Mouse (Mus musculus): Measurements from ENCODE around the gene Birc7.

The Birc7 gene

DNA sequence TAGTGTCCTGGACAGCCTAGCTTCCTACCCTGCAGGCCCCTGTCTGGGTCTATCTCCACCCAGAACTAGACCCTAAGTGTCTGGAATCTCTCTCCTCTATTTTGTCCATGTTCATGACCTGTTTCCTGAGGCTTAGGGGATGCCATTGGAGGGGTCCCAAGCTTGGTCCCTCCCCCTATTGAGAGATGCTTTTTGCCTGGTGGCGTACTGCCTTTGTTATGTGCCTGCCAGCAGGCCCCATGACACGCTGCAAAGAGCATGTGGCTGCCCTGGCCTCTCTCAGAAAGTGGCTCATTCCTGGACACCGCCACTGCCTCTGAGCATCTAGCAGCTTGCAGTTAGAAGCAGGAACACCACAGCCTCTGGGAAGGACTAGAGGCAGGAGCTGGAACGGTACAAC lies at the start of gene Birc7:
TSS of gene Birc7 (plus strand) at position 301 of the 400 bp plus-strand sequence.
- DNase-seq (ENCODE audit: low spot score): no peak

DNA sequence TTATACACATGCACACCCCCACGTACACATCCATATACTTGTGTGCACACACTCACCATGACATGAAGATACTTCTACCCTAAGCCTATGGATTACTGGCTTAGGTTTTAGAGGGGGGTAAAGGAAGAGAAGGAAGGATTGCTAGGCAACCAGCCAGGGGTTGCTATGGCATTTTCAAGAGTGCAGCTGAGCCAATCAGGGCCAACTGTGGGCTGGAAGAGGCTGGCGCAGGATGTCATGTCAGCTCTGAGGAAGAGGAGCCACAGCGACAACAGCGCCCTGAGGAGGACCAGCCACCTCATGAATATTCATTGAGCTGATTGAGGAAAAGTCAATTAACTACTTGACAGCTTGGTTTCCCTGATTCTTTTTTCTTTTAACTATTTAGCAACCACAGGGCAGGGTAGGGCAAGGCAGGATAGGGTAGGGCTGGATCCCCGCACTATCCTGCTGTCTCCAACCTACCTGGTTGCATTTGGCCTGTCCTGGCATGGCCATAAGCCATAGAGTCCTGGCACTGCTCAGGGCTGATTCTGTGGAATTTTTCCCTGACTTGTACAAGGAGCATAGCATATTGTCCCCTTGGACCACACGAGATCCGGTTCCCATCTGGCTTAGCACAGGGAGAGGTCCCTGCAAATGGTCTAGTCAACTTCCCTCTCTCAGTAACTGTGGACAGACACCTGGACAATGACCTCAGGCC lies 49.3 kb upstream of the Birc7 start:
- DNase-seq (ENCODE audit: low spot score): no peak

DNA sequence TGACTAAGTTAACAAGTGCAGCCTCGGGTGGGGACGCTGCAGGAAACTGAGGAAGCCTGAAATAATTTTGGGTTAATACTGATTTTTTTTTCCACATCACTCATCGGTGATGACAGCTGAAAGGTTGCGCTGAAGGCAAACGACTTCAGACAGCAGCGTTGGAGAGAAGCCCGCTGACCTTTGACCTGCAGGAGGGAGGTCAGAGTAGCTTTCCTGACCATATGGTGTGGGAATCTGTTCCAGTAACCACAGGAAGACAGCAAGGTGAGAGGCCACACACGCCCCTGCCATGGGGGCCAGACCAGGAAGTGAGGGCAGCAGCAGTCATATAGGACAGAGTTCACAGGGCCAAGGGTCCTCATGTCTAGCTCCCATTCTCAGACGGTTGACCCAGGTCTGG lies 47.5 kb upstream of the Birc7 start:
- no peak for DNase-seq (ENCODE audit: low spot score)

DNA sequence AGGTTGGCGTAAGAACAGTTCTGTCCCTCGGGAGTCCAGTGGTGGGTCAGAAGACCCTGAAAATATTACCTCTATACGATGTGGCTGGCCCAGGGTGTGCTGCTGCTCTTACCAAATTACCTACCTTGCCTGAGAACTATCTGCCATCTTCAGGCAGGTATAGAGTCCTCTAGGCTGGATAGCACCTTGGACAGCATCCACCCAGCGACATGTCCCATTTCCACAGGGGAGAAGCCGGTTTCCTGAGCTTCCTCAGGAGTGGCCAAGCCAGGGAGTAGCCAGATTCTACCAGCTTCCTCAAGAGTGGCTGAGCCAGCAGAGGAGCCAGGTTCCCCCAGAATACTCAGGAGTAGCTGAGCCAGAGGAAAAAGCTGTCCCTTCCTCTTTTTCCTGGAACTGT lies 43.6 kb upstream of the Birc7 start:
- DNase-seq (ENCODE audit: low spot score): no peak

DNA sequence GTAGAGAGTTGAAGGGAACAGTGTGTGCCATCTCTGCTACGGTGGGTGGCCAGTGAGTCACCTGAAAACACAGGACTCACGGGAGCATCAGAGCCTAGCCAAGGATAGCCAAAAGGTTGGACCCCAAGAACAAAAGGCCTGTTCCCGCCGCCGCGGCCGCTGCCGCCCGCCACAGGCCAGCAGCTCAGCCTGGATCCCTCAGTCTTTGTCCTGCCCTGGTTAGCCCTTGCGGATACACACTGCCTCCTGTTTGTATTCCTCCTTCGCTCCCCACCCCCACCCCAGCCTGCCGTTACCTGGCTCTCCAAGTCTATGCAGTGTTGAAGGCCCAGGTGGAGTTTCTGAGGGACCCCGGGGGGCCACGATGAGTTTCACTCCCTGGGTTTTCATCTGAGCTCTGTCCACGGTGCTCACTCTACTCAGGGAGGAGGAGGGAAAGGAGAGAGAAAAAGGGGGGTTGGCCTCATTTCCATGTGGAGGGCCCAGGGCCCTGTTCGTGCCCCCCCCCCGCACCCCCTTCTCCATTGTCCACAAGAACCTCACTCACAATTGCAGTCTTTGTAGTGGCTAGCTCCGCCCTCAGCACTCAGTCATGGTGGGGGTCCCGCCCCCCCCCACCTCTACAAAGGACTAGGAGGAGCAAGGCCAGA lies 39.4 kb upstream of the Birc7 start:
- DNase-seq (ENCODE audit: low spot score): no peak

DNA sequence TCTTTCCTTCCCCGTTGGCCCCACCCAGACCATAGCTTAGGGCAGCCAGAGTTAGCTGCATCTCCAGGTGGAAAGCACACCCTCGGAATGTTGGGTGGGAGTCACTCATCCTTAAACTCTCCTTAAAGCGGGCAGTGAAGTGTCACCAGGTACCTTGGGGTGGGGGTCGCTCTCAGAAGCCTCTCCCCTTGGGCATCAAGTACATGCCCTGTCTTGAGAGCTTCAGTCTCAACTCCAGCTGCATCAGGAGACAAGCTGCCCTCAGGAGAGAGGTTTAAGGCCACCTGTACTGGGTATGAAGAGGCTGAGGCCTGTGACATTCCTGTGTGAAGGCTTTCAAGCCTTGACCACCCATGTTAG lies 38.9 kb upstream of the Birc7 start:
- no peak for DNase-seq (ENCODE audit: low spot score)

DNA sequence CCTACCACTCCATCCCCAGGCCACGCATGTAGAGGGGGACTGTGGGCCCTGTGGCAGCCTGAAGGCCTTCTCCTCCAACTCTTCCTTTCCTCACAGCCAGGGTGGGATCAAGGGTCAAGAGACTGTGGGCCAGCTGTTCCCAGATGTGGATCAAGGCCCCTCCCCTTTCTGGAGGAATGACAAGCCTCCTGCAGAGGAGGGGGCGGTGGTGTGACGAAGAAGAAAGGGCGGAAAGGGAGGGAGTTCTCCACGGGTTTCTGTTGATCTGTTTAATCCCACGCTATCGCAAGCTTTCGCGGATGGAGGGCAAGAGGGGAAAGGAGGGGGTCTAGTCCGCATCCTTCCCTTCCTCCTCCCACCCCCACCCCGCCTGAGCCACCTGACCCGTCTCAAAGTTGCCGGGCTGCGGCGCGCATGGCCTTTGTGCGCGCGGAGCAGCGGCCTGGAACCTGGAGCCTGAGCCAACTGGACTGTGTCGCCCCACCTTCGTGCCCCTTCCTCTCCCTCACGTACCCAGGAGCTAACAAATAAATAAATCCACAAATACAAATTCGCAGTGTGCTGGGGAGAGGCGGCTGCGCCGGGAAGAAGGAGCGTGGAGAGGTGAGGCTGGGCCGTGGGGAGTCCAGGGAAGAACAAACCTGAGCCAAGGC lies 38.3 kb upstream of the Birc7 start:
- no peak for DNase-seq (ENCODE audit: low spot score)

DNA sequence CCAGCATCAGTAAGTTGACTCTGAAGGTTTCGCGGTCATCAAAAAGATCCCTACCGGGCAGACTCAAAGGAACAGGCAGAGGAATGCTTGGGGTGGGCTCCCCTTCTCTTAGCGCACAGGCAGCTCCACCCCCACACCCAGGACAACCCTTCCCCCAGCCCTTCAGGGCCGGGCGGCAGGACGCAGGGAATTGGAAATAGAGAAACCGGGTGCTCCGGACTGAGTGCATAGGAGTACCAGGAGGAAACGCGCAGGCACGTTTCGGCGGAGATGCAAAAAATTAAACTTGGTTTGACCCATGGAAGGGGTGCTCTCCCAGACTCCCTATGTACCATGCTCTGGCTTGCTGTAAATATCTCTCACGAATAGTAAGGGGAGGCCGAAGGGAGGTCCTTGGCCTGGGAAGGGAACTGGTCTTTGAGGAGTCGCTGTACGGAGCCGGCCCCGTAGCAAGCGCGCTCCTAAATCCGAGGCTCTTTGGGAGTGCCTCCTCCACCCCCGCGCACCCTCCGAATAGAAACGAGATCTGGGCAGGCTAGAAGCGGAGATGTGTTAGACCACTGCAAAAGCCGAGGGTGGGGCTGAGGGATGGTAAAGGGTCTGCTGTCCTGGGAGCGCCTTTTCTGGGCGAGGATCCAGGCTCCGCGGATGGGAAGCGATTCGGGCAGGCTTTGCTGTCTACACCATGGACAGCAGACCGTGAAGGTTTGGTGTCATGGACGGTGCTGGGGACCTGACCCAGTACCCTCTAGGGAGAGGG lies 37.6 kb upstream of the Birc7 start:
- no peak for DNase-seq (ENCODE audit: low spot score)

DNA sequence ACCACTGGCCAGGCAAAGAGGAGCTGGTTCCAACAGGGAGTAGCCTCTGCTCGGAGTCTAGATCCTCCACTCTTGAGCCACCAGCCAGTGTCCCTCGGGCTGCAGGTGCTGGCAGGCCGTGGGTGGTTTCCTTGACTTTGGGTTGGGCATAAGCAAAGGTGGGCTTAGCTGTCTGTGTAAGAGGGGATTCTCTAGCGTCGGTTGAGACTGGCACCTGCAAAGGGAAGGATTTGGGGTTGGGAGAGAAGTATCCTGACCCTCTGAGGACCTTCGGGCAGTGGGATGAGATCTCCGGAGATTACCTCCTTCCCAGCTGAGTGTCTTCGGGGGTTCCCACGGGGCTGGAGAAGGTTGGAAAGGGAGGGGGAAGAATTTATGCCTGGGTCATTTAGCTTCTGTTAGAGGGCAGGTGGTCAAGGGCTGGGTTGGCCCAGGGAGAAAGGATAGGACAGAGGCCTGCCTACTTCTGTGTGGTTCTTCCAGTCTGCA lies 36.9 kb upstream of the Birc7 start:
- DNase-seq (ENCODE audit: low spot score): no peak

DNA sequence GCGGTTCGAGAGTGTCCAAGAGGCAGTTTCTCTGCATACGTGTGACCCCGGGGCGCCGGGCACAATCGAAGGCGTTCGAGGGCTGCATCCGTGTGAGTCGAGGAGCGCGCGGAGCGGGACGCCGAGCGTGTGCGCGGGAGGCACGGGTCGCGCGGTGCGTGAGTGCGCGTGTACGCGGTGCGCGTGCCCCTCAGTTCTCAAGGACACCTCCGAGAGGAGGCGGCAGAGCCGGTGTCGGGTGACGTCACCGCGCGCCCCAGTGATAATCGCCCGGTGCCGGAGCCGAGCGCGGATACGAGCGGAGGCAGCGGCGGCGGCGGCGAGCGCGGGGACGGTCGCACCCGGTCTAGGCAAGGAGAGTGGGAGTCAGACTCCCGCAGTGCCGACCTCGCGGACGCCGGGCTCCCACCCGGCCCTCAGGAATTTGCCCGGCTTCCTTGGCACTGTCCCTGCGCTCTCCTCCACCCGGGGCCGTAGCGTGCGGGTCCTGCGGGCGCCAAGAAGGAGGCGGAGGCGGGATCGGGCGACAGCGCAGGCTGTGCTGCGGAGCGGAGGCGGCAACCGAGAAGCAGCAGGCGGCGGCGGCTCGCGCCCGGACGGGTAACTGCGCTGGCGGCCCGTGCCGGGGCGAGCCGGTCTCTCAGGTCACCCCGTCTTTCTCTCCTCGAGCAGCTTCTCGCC lies 35.8 kb upstream of the Birc7 start:
- no peak for DNase-seq (ENCODE audit: low spot score)

DNA sequence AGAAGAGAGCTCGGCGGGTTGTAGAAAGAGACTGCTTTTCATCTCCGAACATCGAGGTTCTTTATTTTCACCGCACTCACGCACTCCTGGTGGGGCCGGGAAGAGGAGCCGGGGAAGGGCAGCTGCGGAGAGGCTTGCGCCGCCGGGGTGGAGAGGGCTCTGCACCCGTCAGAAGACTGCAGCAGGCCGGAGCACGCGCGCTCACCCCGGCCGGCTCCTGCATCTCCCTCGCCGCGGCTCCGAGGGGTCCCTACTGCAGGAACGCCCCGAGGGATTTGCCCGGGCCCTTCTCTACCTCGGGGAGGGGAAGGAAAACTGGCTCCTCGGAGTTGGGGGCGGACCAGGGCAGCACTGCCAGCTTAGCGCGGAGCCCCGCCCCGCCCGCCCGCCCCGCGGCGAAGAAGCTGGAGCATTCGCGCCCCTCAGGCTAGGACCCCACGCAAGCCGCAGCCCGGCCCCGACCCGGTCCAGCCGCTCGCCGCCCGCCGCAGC lies 35.2 kb upstream of the Birc7 start:
- DNase-seq (ENCODE audit: low spot score): no peak

DNA sequence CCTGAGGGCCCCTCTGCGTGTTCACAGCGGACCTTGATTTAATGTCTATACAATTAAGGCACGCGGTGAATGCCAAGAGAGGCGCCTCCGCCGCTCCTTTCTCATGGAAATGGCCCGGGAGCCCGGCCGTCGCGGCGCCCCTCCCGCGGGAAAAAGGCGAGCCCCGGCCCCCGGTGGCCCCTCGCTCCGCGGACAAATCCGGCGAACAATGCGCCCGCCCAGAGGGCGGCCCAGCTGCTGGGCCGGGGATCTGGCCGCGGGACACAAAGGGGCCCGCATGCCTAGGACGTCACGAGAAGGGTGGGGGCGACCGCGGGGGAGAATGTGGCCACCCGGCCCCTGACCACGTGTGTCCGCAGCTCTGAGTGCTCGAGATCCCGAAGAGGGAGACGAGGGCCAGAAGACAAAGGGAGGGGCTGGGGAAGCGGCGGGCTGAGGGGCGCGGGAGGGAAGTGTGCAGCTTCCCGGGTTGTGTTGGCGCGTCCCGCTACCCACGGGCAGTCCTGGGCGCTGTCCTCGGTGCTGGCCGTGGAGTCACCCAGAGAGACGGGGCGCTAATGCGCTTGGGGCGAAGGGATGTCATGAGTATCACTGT lies 34.7 kb upstream of the Birc7 start:
- DNase-seq (ENCODE audit: low spot score): no peak

DNA sequence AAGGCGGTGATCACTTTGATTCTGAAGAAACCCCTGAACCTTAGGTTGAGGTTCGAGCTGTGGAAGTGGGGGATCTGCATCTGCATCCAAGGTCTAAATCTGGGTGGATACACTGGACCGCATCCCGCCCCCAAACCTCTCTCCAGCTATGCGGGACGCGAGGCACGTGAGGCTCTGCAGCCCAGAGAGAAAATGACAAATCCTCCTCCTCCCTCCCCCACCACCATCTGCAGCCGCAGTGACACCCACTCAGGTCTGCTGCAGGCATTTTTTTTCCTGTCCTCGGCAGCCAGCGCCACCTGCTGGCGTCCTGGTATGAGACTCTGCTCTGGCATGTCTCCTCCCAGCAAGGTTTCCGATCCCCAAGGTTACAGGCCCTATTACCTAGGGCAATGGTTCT lies 34.1 kb upstream of the Birc7 start:
- no peak for DNase-seq (ENCODE audit: low spot score)

DNA sequence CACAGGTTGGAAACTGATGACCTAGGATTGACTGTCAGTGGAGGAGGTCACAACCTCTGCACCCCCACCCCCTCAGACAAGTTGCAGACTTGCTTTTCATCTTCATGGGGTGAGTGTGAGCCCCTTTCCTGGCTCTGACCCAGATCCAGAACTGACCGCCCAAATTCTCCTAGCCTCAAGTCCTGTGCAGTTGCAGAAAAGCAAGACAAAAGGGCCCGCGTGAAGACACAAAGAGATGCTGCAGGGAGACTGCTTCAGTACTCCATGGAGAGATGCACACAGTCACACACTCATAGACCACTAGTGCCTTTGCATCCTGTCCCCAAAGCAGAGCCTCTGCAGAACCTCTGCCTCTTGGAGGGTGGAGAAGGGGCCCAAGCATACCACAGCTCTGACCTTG lies 33.5 kb upstream of the Birc7 start:
- no peak for DNase-seq (ENCODE audit: low spot score)

DNA sequence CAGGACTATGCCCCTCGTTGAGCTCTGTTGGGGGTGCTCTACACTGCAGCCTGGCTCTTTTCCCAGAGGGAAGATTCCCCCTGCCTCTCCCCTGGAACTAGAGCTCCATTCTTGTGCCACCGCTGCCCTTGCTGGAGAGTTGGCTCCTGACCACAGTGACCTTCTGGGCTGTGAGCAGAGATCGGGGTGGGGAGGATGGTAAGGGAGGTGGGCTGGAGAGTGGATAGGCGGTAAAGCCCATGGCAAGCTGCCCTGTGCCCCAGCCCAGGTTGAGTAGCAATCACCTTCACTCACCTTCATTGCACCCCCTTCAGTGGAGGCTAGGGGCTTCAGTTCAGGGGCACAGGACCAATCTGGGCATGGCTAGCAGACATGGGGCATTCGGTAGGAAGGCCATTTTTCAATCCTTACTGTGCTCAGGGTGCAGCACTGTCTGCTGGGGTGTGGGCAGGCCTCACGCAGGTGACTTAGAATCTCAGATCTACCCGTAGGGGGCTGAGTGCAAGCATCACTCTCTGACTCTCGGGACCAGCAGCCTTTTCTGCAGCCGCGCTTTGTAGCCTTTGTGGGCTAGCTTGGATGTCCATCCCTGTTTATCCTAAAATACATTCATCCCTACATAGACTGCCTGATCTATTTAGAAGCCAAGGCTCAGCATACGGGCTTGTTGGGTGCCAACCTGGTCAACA lies 32.8 kb upstream of the Birc7 start:
- DNase-seq (ENCODE audit: low spot score): no peak

DNA sequence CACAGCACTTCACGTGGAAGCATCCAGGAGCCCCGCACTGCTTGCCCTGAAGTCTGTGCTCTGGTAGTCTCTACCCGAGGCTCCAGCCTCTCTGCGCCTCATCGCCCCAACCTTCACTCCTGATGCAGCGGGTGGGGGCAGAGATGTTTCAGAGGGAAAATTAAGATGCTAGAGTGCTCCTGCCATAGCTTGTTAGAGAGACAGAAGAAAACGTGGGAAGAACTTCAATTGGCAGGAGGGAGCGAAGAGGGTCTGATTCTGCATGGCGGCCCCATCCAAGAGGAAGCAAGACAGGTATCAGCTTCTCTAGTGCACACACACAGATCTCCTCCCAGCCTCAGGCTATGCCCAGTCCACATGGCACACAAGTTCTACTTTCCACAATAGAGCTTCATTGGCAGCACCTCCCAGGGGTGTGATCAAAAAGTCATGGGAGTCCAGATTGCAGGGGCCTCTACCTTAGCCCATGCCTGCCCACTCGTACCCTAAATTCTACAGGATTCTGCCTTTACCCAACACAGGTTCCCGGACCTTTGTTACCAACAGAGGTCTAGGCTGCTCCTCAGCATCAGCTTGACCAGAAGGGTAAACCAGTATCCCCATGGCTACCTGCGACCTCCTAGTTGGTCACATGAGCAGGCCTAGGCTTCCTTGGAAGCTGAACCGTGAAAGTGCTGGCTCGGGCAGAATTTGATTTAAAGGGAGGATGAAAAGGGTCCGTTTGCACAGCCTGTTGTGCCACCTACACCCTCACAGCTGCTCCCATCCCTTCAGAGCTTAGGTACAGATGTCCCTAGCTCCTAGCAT lies 31.8 kb upstream of the Birc7 start:
- DNase-seq (ENCODE audit: low spot score): no peak

DNA sequence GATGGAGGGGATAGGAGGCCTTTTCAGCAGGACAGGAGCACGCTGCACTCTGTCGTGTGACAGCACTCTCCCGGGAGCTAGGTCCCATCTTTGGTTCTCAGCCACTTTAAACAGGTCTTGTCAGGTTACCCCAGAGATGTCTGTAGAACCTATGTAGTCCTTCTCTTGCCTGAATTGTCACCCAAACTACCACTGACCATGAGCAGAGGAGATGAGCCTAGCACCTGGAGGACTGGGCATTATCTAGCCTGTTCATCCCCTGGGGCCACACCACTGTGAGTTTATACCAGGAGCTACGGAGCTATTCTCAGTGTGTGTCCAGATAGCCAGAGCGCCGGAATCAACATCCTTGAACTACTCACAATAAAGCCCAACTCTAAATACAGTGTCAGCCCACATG lies 31.0 kb upstream of the Birc7 start:
- no peak for DNase-seq (ENCODE audit: low spot score)

DNA sequence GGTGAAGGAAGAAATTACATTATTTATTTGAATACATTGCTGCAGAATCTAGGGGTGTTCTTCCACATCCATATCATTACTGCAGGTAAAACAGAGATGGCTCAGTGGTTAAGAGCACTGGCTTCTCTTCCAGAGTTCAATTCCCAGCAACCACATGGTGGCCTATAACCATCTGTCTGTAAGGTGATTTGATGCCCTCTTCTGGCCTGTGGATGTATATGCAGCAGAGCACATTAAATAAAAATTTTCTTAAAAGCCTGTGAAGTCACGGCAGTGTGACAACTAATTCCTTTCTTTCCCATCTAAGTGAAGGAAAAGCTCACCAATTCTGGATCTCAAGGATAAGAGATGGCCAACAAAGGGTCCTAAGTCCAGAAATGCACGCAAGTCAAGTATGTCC lies 26.7 kb upstream of the Birc7 start:
- peak; percentile 54 for DNase-seq (ENCODE audit: low spot score)

DNA sequence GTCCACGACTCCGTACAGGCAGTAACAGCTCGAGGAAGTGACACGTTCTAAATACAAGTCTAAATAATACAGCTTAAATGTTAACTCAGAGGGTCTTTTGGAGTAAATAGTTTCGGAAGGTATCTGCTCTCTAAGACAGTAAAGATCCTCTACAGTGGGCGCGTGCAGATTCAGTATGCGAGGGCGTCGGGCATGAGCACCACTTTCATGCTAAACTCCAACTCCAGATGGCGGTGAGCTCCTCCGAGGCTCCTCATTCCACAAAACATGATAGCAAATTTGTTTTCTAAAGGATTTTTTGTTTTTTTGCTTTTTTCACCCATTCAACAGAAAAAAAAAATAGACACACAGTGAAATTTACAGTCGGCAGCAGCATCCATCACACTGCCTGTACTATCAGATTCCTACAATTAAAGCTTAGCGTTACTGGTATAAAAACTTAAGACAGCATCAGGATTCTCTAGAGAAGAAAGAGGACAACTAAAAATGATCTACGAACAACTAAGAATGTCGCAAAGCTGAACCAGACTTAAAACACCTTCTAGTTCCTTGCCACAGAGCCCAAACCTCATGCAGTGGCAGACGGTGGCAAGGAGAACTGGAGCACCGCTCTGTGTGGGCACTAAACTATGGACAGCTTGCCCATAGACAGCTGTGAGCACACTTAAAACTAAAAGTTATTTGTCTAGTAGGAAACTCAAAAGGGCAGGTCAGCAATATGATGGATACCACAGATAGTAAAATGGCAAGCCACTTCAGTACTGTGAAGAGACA lies 24.2 kb upstream of the Birc7 start:
- no peak for DNase-seq (ENCODE audit: low spot score)

Data from MN1 (cell line).